Mouse (Mus musculus) layer of hippocampus, postnatal 14 days (tissue): ENCODE measurements around the gene Usf1. TPM values are rescaled to one million over a fixed set of nuclear protein-coding genes. Genes with fewer than 3 reads are reported as not detected.

Experiments used
- DNase-seq, 2 experiments: peaks; one replicate each; pipeline ENCODE4 v3.0.0; 2021 to 2022; ENCODE audit warnings: low spot score in 2 of 2, mixed read lengths in 1 of 2
- total RNA-seq, 2 experiments: library from RNA; stranded (reverse); gene quantifications; 2 replicates each; pipeline ENCODE4 v1.2.3; 2021

Gene Usf1
- total RNA-seq, 2 experiments from 2014 or later, result 129 to 135 TPM

GRCm38 (mm10) chr1:171413608-171414007, 2.5 kb downstream of the Usf1 start:
- no peak for DNase-seq

GRCm38 (mm10) chr1:171418660-171419059, 7.5 kb downstream of the Usf1 start, which contains the start of gene Tstd1:
TSS of gene Tstd1 (plus strand) at chr1:171418872.
- no peak for DNase-seq

- DNase-seq, result no peak
Observed at GRCm38 (mm10) chr1:171419291-171419882, 8.3 kb downstream of the Usf1 start.

GRCm38 (mm10) chr1:171419905-171420304, 8.8 kb downstream of the Usf1 start:
- no peak for DNase-seq

GRCm38 (mm10) chr1:171422504-171423095, 11.5 kb downstream of the Usf1 start:
- DNase-seq, result no peak

- DNase-seq, result no peak
Observed at GRCm38 (mm10) chr1:171424638-171425037, 13.5 kb downstream of the Usf1 start.

- no peak for DNase-seq
Observed at GRCm38 (mm10) chr1:171425126-171425525, 14.0 kb downstream of the Usf1 start.

- DNase-seq, result no peak
Observed at GRCm38 (mm10) chr1:171432158-171432557, 21.0 kb downstream of the Usf1 start.

GRCm38 (mm10) chr1:171435288-171435814, 24.2 kb downstream of the Usf1 start:
- no peak for DNase-seq

GRCm38 (mm10) chr1:171435974-171436373, 24.9 kb downstream of the Usf1 start:
- DNase-seq, result no peak

GRCm38 (mm10) chr1:171437264-171438013, 26.3 kb downstream of the Usf1 start, which contains the start of gene F11r:
TSS of gene F11r (plus strand) at chr1:171437535.
- DNase-seq, result no peak

- no peak for DNase-seq
Observed at GRCm38 (mm10) chr1:171438014-171438670, 27.0 kb downstream of the Usf1 start.

GRCm38 (mm10) chr1:171439072-171439471, 28.0 kb downstream of the Usf1 start:
- DNase-seq, result no peak

- DNase-seq, result peak in 1 of 2 experiments; percentile 16
Observed at GRCm38 (mm10) chr1:171440025-171440725, 29.1 kb downstream of the Usf1 start.

- DNase-seq, result no peak
Observed at GRCm38 (mm10) chr1:171441466-171442412, 30.6 kb downstream of the Usf1 start.

GRCm38 (mm10) chr1:171442413-171442760, 31.3 kb downstream of the Usf1 start:
- no peak for DNase-seq

- DNase-seq, result no peak
Observed at GRCm38 (mm10) chr1:171445050-171445449, 33.9 kb downstream of the Usf1 start.

GRCm38 (mm10) chr1:171446854-171447253, 35.7 kb downstream of the Usf1 start:
- no peak for DNase-seq

- no peak for DNase-seq
Observed at GRCm38 (mm10) chr1:171447692-171448091, 36.6 kb downstream of the Usf1 start.

- no peak for DNase-seq
Observed at GRCm38 (mm10) chr1:171450062-171450461, 38.9 kb downstream of the Usf1 start.
